Mouse (Mus musculus) heart, embryonic 16.5 days (tissue): Measurements from ENCODE around the gene 6430548M08Rik. TPM values are rescaled to one million over a fixed set of nuclear protein-coding genes. Genes with fewer than 3 reads are reported as not detected.

Experiments
- ATAC-seq: fragments of 200-750 bp; cut with Nextera tagmentation; replicated peaks from 2 replicates; pipeline ENCODE4 v1.8.0; 2017; ENCODE audit warnings: moderate number of reproducible peaks; ENCODE audit not compliant: insufficient read depth, low FRiP score; ENCODE audit errors: extremely low read depth
- H3K27ac ChIP-seq: fragments of 300-500 bp; sonication (generic); 2 replicates; pipeline ENCODE4 v1.5.1; 2014; ENCODE audit warnings: mild to moderate bottlenecking, low read length, control low read depth, moderate library complexity
- H3K27me3 ChIP-seq: fragments of 300-500 bp; sonication (generic); 2 replicates; pipeline ENCODE4 v1.6.1; 2014; ENCODE audit warnings: low read length, mixed read lengths; ENCODE audit not compliant: control insufficient read depth, insufficient read depth
- H3K36me3 ChIP-seq: fragments of 300-500 bp; sonication (generic); 2 replicates; pipeline ENCODE4 v1.6.1; 2014; ENCODE audit not compliant: control insufficient read depth, insufficient read depth
- H3K4me1 ChIP-seq: fragments of 300-500 bp; sonication (generic); 2 replicates; pipeline ENCODE4 v1.6.1; 2014; ENCODE audit warnings: low read length, mixed read lengths; ENCODE audit not compliant: control insufficient read depth, insufficient read depth
- H3K4me2 ChIP-seq: fragments of 300-500 bp; sonication (generic); 2 replicates; pipeline ENCODE4 v1.6.1; 2014; ENCODE audit warnings: low read depth, mild to moderate bottlenecking, control low read depth, low read length
- H3K4me3 ChIP-seq: fragments of 300-500 bp; sonication (generic); 2 replicates; pipeline ENCODE4 v1.5.1; 2014; ENCODE audit warnings: mild to moderate bottlenecking, control low read depth, low read length
- H3K9ac ChIP-seq: fragments of 300-500 bp; sonication (generic); 2 replicates; pipeline ENCODE4 v1.6.1; 2014; ENCODE audit warnings: low read length, control low read depth
- H3K9me3 ChIP-seq: fragments of 300-500 bp; sonication (generic); replicated peaks from 2 replicates; pipeline ENCODE4 v1.6.1; 2016; ENCODE audit warnings: low read length; ENCODE audit not compliant: control insufficient read depth
- WGBS: fragments of 180-500 bp; shearing (Covaris S2); extraction: QIAGEN DNeasy Blood & Tissue Kit; methylation state at CpG from one replicate; pipeline ENCODE4 v1.1.7; 2014; 5-methylcytosine and 5-hydroxymethylcytosine counted together
- polyA plus RNA-seq: library from polyadenylated mRNA; unstranded; fragments of >200 nt; fragmentation: Nextera tagmentation; extraction: Ambion mirVana; gene quantifications from 2 replicates; pipeline ENCODE4 v1.2.1, GENCODE M21; 2015

The 6430548M08Rik gene
- polyA plus RNA-seq, 1 experiment from 2014 or later, result 8.4 TPM

- Histone ChIP-seq H3K27ac (peak overlapping the region; percentile 84), H3K4me3 (peak overlapping the region; percentile 51), H3K27me3 (peaks cover 3% of the 10 kb centered on the region; the same call in 1 of the 2 replicates), H3K9me3 (no peaks in the 10 kb centered on the region), H3K4me1 (peaks cover 10% of the 10 kb centered on the region), H3K36me3 (no peaks in the 10 kb centered on the region), H3K9ac (peak overlapping the region; percentile 65), H3K4me2 (peak overlapping the region; percentile 75)
- ATAC-seq, result peak; percentile 23
- 3% methylated on average over 10 of the region's 10 CpGs for WGBS
These were observed 646 bp upstream of the 6430548M08Rik start for GRCm38 (mm10) chr8:120113306-120113705.

- Histone ChIP-seq H3K4me2 (peak overlapping the region; percentile 91), H3K36me3 (no peaks in the 10 kb centered on the region), H3K9ac (peak overlapping the region; percentile 85), H3K9me3 (no peaks in the 10 kb centered on the region), H3K4me1 (peaks cover 17% of the 10 kb centered on the region), H3K27me3 (peaks cover 3% of the 10 kb centered on the region; the same call in 1 of the 2 replicates), H3K4me3 (peak overlapping the region; percentile 80), H3K27ac (peak overlapping the region; percentile 34)
- 2% methylated on average over 46 of the region's 46 CpGs for WGBS
- ATAC-seq, result peak; percentile 25
These were observed 426 bp downstream of the 6430548M08Rik start for GRCm38 (mm10) chr8:120114315-120114841.

- ATAC-seq, result no peak
- 57% methylated on average over 7 of the region's 7 CpGs for WGBS
- H3K4me2 ChIP-seq, result no peak overlapping the region
These were observed 2.6 kb downstream of the 6430548M08Rik start for GRCm38 (mm10) chr8:120116600-120116999.

GRCm38 (mm10) chr8:120118162-120118561 is 4.2 kb downstream of the 6430548M08Rik start:
- no peaks in the 10 kb centered on the region for H3K36me3 ChIP-seq
- H3K27me3 ChIP-seq, result peaks cover 3% of the 10 kb centered on the region; the same call in 1 of the 2 replicates
- H3K9ac ChIP-seq, result no peak overlapping the region
- H3K4me2 ChIP-seq, result no peak overlapping the region
- no peak overlapping the region for H3K27ac ChIP-seq
- no peak overlapping the region for H3K4me3 ChIP-seq
- 53% methylated on average over 9 of the region's 9 CpGs for WGBS
- peaks cover 42% of the 10 kb centered on the region for H3K4me1 ChIP-seq
- no peaks in the 10 kb centered on the region for H3K9me3 ChIP-seq
- ATAC-seq, result no peak

More at GRCm38 (mm10) chr8:120116600-120116999, 2.6 kb downstream of the 6430548M08Rik start:
- no peak overlapping the region for H3K27ac ChIP-seq
- peaks cover 3% of the 10 kb centered on the region; the same call in 1 of the 2 replicates for H3K27me3 ChIP-seq
- H3K9ac ChIP-seq, result no peak overlapping the region
- H3K36me3 ChIP-seq, result no peaks in the 10 kb centered on the region
- H3K9me3 ChIP-seq, result no peaks in the 10 kb centered on the region
- H3K4me1 ChIP-seq, result peaks cover 36% of the 10 kb centered on the region
- no peak overlapping the region for H3K4me3 ChIP-seq

GRCm38 (mm10) chr8:120118847-120119246 is 4.9 kb downstream of the 6430548M08Rik start:
- Histone ChIP-seq H3K27ac (no peak overlapping the region), H3K4me1 (peaks cover 42% of the 10 kb centered on the region), H3K9ac (no peak overlapping the region), H3K4me3 (no peak overlapping the region), H3K36me3 (no peaks in the 10 kb centered on the region), H3K9me3 (no peaks in the 10 kb centered on the region), H3K27me3 (peaks cover 3% of the 10 kb centered on the region; the same call in 1 of the 2 replicates), H3K4me2 (no peak overlapping the region)
- WGBS, result 65% methylated on average over 5 of the region's 5 CpGs
- ATAC-seq, result no peak

- WGBS, result 43% methylated on average over 3 of the region's 3 CpGs
- no peak overlapping the region for H3K4me3 ChIP-seq
- ATAC-seq, result no peak
- H3K4me1 ChIP-seq, result peaks cover 44% of the 10 kb centered on the region
- H3K27me3 ChIP-seq, result peaks cover 3% of the 10 kb centered on the region; the same call in 1 of the 2 replicates
- no peaks in the 10 kb centered on the region for H3K9me3 ChIP-seq
- peak overlapping the region; percentile 58 for H3K9ac ChIP-seq
- peak overlapping the region; percentile 39 for H3K4me2 ChIP-seq
- peak overlapping the region; percentile 85 for H3K27ac ChIP-seq
- no peaks in the 10 kb centered on the region for H3K36me3 ChIP-seq
These were observed 5.5 kb downstream of the 6430548M08Rik start for GRCm38 (mm10) chr8:120119429-120119828.

GRCm38 (mm10) chr8:120119931-120120330 is 6.0 kb downstream of the 6430548M08Rik start:
- peak overlapping the region; percentile 39 for H3K4me2 ChIP-seq
- H3K9me3 ChIP-seq, result no peaks in the 10 kb centered on the region
- peaks cover 3% of the 10 kb centered on the region; the same call in 1 of the 2 replicates for H3K27me3 ChIP-seq
- peaks cover 45% of the 10 kb centered on the region for H3K4me1 ChIP-seq
- H3K27ac ChIP-seq, result peak overlapping the region; percentile 85
- H3K9ac ChIP-seq, result peak overlapping the region; percentile 58
- ATAC-seq, result peak; percentile 28; the same call in 1 of the 2 replicates
- no peaks in the 10 kb centered on the region for H3K36me3 ChIP-seq
- H3K4me3 ChIP-seq, result no peak overlapping the region
- 24% methylated on average over 6 of the region's 6 CpGs for WGBS

- peaks cover 52% of the 10 kb centered on the region for H3K4me1 ChIP-seq
- H3K9ac ChIP-seq, result no peak overlapping the region
- no peak for ATAC-seq
- no peak overlapping the region; the same call in 1 of the 2 replicates for H3K4me2 ChIP-seq
- H3K27ac ChIP-seq, result peak overlapping the region; percentile 0; the same call in 1 of the 2 replicates
- H3K9me3 ChIP-seq, result no peaks in the 10 kb centered on the region
- 45% methylated on average over 5 of the region's 5 CpGs for WGBS
- no peaks in the 10 kb centered on the region for H3K36me3 ChIP-seq
- no peaks in the 10 kb centered on the region for H3K27me3 ChIP-seq
- H3K4me3 ChIP-seq, result no peak overlapping the region
These were observed 7.0 kb downstream of the 6430548M08Rik start for GRCm38 (mm10) chr8:120120951-120121350.

GRCm38 (mm10) chr8:120124261-120124660 is 10.3 kb downstream of the 6430548M08Rik start:
- Histone ChIP-seq H3K27ac (peak overlapping the region; percentile 58), H3K9ac (no peak overlapping the region), H3K4me1 (peaks cover 65% of the 10 kb centered on the region), H3K27me3 (no peaks in the 10 kb centered on the region), H3K4me3 (no peak overlapping the region), H3K36me3 (no peaks in the 10 kb centered on the region), H3K4me2 (no peak overlapping the region), H3K9me3 (0 out of 2 replicates have a peak, but pooled peaks cover 4% of the 10 kb centered on the region)
- 18% methylated on average over 6 of the region's 6 CpGs for WGBS
- ATAC-seq, result no peak
